Mouse (Mus musculus) liver, embryonic 11.5 days (tissue): Measurements from ENCODE around the gene Dock4. TPM values are rescaled to one million over a fixed set of nuclear protein-coding genes. Genes with fewer than 3 reads are reported as not detected.

Experiments
- ATAC-seq: fragments of 200-750 bp; cut with Nextera tagmentation; replicated peaks from 2 replicates; pipeline ENCODE4 v1.8.0; 2017; ENCODE audit warnings: moderate number of reproducible peaks, mild to moderate bottlenecking, moderate TSS enrichment, moderate library complexity; ENCODE audit not compliant: low FRiP score
- DNase-seq: peaks from one replicate; pipeline ENCODE4 v3.0.0-alpha.2; 2017; ENCODE audit warnings: low spot score
- H3K27ac ChIP-seq: fragments of 300-500 bp; sonication (generic); 2 replicates; pipeline ENCODE4 v1.5.1; 2014; ENCODE audit warnings: mild to moderate bottlenecking, low read depth, low read length, control low read depth
- H3K27me3 ChIP-seq: fragments of 300-500 bp; sonication (generic); replicated peaks from 2 replicates; pipeline ENCODE4 v1.6.1; 2014; ENCODE audit warnings: low read length, mixed read lengths; ENCODE audit not compliant: control insufficient read depth, insufficient read depth
- H3K36me3 ChIP-seq: fragments of 300-500 bp; sonication (generic); 2 replicates; pipeline ENCODE4 v1.6.1; 2014; ENCODE audit warnings: mild to moderate bottlenecking, low read length, moderate library complexity, mixed read lengths; ENCODE audit not compliant: control insufficient read depth, insufficient read depth
- H3K4me1 ChIP-seq: fragments of 300-500 bp; sonication (generic); replicated peaks from 2 replicates; pipeline ENCODE4 v1.6.1; 2014; ENCODE audit warnings: low read length, mixed read lengths; ENCODE audit not compliant: control insufficient read depth, insufficient read depth
- H3K4me2 ChIP-seq: fragments of 300-500 bp; sonication (generic); 2 replicates; pipeline ENCODE4 v1.6.1; 2014; ENCODE audit warnings: mild to moderate bottlenecking, control low read depth, moderate library complexity
- H3K4me3 ChIP-seq: fragments of 300-500 bp; sonication (generic); 2 replicates; pipeline ENCODE4 v1.5.1; 2014; ENCODE audit warnings: low read depth, low read length, control low read depth
- H3K9ac ChIP-seq: fragments of 300-500 bp; sonication (generic); 2 replicates; pipeline ENCODE4 v1.6.1; 2014; ENCODE audit warnings: low read depth, low read length, control low read depth
- H3K9me3 ChIP-seq: fragments of 300-500 bp; sonication (generic); 2 replicates; pipeline ENCODE4 v1.6.1; 2016; ENCODE audit warnings: low read length, inconsistent platforms, mixed read lengths; ENCODE audit not compliant: control insufficient read depth
- WGBS: fragments of 180-500 bp; shearing (Covaris S2); extraction: QIAGEN DNeasy Blood & Tissue Kit; methylation state at CpG from one replicate; pipeline ENCODE4 v1.1.7; 2014; 5-methylcytosine and 5-hydroxymethylcytosine counted together
- polyA plus RNA-seq: library from polyadenylated mRNA; unstranded; fragments of >200 nt; fragmentation: Nextera tagmentation; extraction: Ambion mirVana; gene quantifications from 2 replicates; pipeline ENCODE4 v1.2.1, GENCODE M21; 2014

Gene Dock4
- polyA plus RNA-seq, 1 experiment from 2014 or later, result 4.4 TPM

DNA sequence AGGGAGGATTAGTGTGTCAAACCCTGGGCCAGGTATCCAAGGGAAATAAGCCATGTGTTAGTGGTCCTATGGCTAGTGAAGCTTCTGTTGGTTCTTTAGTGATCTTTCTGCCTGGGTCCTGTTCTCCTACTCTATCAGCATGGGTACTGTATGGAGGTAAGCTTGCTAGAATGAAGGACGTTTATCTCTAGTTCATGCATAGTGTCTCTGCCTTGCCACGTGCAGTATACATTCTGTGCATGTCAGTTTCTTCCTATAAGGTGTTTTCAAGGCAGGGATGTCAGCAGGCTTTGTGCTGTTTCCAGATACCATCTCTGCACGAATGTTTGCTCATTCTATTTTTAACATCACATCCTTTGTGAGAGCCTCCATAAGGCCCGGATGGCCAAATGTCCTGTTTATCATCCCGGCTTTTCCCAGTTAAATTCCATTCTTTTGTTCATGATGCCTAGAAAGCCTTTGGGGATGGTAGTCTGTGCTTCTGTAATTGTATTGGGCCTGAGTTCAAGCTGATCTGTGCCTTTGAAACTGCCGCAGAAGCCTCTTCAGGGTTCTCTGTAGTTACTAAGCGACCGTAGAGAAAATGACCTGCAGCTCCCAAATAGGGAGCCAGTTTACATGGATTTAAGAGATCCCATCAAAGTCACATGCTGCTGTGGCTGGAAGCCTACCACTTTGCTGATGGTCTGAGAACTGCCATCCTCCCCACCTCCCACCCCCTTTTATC lies 66.1 kb downstream of the Dock4 start:
- 73% methylated on average over 8 of the region's 8 CpGs for WGBS
- Histone ChIP-seq H3K9me3 (no peaks in the 10 kb centered on the region), H3K4me1 (no peaks in the 10 kb centered on the region), H3K36me3 (no peaks in the 10 kb centered on the region), H3K9ac (no peak overlapping the region), H3K27me3 (no peaks in the 10 kb centered on the region), H3K4me2 (no peak overlapping the region), H3K27ac (no peak overlapping the region), H3K4me3 (no peak overlapping the region)
- DNase-seq (no peak), ATAC-seq (no peak)

DNA sequence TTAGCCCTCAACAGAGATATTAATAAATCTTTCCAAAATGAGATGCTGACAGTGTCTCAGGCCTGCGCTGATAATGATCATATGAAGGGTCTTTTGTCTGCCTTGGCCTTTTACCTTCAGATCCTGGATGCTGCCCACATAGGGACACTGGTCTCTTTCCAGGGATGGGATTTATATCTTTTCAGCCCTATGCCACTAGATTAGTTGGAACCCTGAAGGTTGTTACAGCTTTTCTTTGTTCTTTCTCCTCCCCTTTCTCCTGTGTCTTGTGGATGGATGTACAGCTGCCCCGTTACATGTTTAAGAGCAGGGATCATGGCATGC lies 66.6 kb downstream of the Dock4 start:
- Histone ChIP-seq H3K27ac (no peak overlapping the region), H3K4me2 (no peak overlapping the region), H3K4me1 (no peaks in the 10 kb centered on the region), H3K9me3 (no peaks in the 10 kb centered on the region), H3K9ac (no peak overlapping the region), H3K27me3 (no peaks in the 10 kb centered on the region), H3K4me3 (no peak overlapping the region), H3K36me3 (no peaks in the 10 kb centered on the region)
- no peak for DNase-seq
- 84% methylated on average over 2 of the region's 2 CpGs for WGBS
- no peak for ATAC-seq

DNA sequence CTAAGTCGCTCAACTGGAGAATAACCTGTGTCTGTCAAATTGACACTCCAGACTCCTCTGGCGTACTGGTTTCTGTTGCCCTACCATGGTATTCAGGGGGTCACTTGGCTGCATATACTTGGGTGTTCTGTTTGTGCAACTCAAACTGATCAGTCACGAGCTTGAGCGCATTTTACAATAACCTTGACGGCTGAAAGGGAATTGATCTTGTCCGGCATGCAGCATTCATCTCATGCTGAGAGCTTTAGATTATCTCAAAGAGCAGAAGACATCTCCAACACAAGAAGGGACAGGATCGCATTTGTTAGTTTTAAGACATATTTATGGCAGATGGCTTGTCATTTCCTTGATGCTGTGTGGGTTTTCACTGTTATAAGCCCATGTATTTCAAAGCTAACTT lies 67.2 kb downstream of the Dock4 start:
- Histone ChIP-seq H3K9me3 (no peaks in the 10 kb centered on the region), H3K27me3 (no peaks in the 10 kb centered on the region), H3K9ac (no peak overlapping the region), H3K27ac (no peak overlapping the region), H3K36me3 (no peaks in the 10 kb centered on the region), H3K4me3 (no peak overlapping the region), H3K4me2 (no peak overlapping the region), H3K4me1 (no peaks in the 10 kb centered on the region)
- no peak for ATAC-seq
- DNase-seq, result no peak
- 85% methylated on average over 7 of the region's 7 CpGs for whole genome bisulfite sequencing

DNA sequence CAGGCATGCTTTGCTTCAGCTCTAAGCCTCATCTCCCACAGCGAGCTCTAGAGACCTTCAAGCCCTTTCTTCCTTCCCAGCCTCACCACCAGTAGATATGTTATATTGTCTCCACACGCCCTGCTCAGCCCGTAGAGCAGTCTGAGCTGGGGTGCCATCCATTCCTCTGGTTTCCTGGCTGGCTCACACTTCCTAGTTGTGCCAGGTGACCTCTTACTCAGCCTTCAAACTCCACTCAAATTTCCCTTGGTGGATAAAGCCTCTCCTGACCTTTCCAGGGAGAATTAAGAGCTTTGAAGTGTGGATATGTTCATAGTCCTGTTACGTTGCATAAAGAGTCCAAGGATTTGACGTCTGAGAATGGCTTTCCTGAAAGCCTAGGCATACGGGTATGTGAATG lies 68.3 kb downstream of the Dock4 start:
- Histone ChIP-seq H3K36me3 (no peaks in the 10 kb centered on the region), H3K9me3 (no peaks in the 10 kb centered on the region), H3K4me2 (no peak overlapping the region), H3K27me3 (no peaks in the 10 kb centered on the region), H3K4me3 (no peak overlapping the region), H3K4me1 (no peaks in the 10 kb centered on the region), H3K9ac (no peak overlapping the region), H3K27ac (no peak overlapping the region)
- WGBS, result 74% methylated on average over 6 of the region's 6 CpGs
- DNase-seq (no peak), ATAC-seq (no peak)

DNA sequence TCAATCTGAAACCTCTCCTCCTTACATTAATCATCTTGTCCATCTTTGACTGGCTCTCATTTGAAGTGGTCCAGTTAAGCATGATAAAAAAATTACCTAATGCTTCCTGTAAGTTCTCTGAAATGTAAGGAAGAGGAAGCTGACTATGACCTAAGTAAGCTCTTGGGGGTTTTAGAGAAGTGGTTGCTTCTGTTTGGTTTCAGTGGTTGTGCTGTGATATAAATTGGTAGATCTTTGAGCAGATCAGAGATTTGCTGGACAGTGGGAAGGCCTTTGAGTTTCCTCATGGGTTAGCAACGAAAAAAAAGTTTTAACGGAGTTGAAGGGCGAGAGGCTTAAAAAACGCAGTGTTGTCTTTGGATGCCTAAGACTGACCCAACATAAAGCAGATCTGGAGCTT lies 76.7 kb downstream of the Dock4 start:
- Histone ChIP-seq H3K4me3 (no peak overlapping the region), H3K4me2 (no peak overlapping the region), H3K27ac (no peak overlapping the region), H3K9ac (no peak overlapping the region), H3K27me3 (no peaks in the 10 kb centered on the region), H3K36me3 (no peaks in the 10 kb centered on the region), H3K9me3 (no peaks in the 10 kb centered on the region), H3K4me1 (no peaks in the 10 kb centered on the region)
- DNase-seq (no peak), ATAC-seq (no peak)
- 68% methylated on average over 4 of the region's 4 CpGs for WGBS

DNA sequence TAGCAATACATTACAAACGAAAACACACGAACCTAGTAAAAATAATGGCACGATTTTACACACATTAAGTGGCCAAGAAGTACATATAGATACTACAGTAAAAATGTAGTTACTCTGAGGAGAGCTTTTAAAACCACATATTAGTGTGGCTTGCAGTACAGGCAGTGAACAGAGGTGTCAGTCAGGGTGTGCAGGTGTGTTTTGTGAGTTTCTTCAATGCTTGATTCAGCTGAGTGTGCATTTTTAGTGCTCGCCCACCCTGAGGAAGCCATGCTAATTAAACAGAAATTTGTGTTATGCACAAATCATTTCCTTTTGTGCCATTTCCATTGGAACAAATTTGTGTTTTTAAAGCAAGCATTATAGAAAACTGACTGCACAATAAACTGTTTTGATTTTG lies 77.3 kb downstream of the Dock4 start:
- H3K4me1 ChIP-seq, result no peaks in the 10 kb centered on the region
- H3K4me2 ChIP-seq, result no peak overlapping the region
- H3K9ac ChIP-seq, result no peak overlapping the region
- no peaks in the 10 kb centered on the region for H3K36me3 ChIP-seq
- H3K9me3 ChIP-seq, result no peaks in the 10 kb centered on the region
- 81% methylated on average over 4 of the region's 4 CpGs for WGBS
- no peak overlapping the region for H3K4me3 ChIP-seq
- ATAC-seq, result no peak
- no peak for DNase-seq
- no peak overlapping the region for H3K27ac ChIP-seq
- H3K27me3 ChIP-seq, result no peaks in the 10 kb centered on the region

DNA sequence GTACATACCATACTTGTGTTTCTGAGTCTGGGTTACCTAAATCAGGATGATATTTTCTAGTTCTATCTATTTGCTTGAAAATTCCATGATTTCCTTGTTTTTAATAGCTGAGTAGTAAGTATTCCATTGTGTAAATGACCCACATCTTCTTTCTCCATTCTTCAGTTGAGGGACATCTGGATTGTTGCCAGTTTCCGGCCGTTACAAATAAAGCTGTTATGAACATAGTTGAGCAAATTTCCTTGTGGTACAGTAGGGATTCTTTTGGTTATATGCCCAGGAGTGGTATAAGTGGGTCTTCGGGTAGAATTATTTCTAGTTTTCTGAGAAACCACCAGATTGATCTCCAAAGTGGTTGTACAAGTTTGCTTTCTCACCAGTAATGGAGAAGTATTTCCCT lies 79.3 kb downstream of the Dock4 start:
- no peaks in the 10 kb centered on the region for H3K4me1 ChIP-seq
- no peak overlapping the region for H3K4me3 ChIP-seq
- DNase-seq (no peak), ATAC-seq (no peak)
- WGBS, result 86% methylated on average over 3 of the region's 3 CpGs
- no peak overlapping the region for H3K27ac ChIP-seq
- H3K9me3 ChIP-seq, result no peaks in the 10 kb centered on the region
- no peaks in the 10 kb centered on the region for H3K27me3 ChIP-seq
- H3K4me2 ChIP-seq, result no peak overlapping the region
- no peaks in the 10 kb centered on the region for H3K36me3 ChIP-seq
- no peak overlapping the region for H3K9ac ChIP-seq

DNA sequence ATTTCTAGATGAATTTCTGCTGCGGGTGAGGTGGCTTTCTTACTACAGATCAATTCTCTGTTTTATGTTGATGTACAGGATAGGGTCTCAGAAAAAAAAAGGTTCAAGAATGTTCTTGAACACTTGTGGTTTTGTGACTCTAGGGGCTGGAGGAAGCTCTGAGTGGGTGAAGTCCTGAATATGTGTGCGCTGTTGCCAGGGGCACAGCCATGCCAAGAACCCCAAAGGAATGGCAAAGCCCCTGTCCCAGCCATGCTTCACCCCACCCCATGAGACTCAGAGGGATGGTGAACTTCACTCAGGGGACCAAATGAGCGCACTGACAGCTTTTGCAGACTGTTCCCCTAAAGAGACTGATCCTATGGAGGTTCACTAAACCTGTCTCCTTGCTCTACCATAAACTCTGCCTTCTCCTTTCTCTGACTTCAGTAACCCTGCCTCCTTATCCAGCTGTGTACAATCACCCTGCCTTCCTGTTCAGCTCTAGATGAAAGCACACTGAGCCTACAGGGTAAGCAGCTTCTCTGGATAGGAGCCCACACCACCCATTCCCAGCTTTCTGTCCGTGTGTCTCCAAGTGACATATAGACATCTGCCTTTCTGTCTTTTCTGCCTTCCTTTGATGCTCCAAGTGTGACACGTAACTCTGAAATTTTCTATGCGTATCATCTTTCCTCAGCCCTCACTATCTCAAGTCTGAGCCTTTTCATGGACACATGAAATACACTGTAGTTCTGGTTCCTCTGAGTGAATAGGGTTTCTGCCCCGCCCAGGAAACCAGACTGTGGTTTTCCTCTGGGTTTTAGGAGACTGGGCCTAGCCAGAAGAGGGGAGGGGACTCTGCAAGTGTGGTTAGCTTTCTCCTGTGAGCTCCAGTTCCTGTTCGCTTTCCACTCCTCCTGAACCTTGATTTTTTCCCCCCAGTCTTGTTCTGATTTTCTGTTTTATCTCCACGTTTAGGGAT lies 90.2 kb downstream of the Dock4 start:
- Histone ChIP-seq H3K27me3 (no peaks in the 10 kb centered on the region), H3K4me2 (no peak overlapping the region), H3K36me3 (no peaks in the 10 kb centered on the region), H3K4me3 (no peak overlapping the region), H3K9me3 (no peaks in the 10 kb centered on the region), H3K4me1 (no peaks in the 10 kb centered on the region), H3K9ac (no peak overlapping the region), H3K27ac (no peak overlapping the region)
- ATAC-seq, result no peak
- WGBS, result 52% methylated on average over 9 of the region's 9 CpGs
- no peak for DNase-seq

DNA sequence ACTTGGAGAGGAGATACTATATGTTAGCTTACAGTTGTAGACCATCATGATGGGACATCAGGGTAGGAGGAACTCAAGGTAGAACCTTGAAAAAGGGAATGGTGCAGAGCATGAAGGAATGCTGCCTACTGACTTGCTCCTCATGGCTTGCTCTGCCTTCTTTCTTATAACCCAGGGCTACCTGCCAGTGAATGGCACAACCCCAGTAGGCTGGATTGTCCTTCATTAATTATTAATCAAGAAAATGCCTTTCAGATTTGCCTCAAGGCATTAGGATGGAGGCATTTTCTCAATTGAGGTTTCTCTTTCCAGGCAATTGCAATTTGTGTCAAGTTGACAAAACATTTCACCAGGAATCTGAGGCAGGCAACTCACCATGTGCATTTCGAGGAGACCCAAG lies 92.1 kb downstream of the Dock4 start:
- 76% methylated on average over 1 of the region's 1 CpGs for WGBS

More for the DNA sequence above, 92.1 kb downstream of the Dock4 start:
- Histone ChIP-seq H3K27ac (no peak overlapping the region), H3K9me3 (no peaks in the 10 kb centered on the region), H3K36me3 (no peaks in the 10 kb centered on the region), H3K27me3 (no peaks in the 10 kb centered on the region), H3K4me3 (no peak overlapping the region), H3K4me2 (no peak overlapping the region), H3K4me1 (no peaks in the 10 kb centered on the region), H3K9ac (no peak overlapping the region)
- ATAC-seq (no peak), DNase-seq (no peak)
